Mouse (Mus musculus) embryonic facial prominence, embryonic 12.5 days (tissue): ENCODE results near the gene Sept9. TPM values are rescaled to one million over a fixed set of nuclear protein-coding genes. Genes with fewer than 3 reads are reported as not detected.

ENCODE experiments used
- ATAC-seq: fragments of 200-750 bp; cut with Nextera tagmentation; 2 replicates; pipeline ENCODE4 v1.8.0; 2017; ENCODE audit not compliant: insufficient number of reproducible peaks, insufficient read depth, low FRiP score, low TSS enrichment
- H3K27ac ChIP-seq: fragments of 300-500 bp; sonication (generic); 2 replicates; pipeline ENCODE4 v1.5.1; 2016; ENCODE audit warnings: mild to moderate bottlenecking
- H3K27me3 ChIP-seq: fragments of 300-500 bp; sonication (generic); 2 replicates; pipeline ENCODE4 v1.6.1; 2016; ENCODE audit warnings: mild to moderate bottlenecking, moderate library complexity
- H3K36me3 ChIP-seq: fragments of 300-500 bp; sonication (generic); 2 replicates; pipeline ENCODE4 v1.6.1; 2016; ENCODE audit warnings: mild to moderate bottlenecking
- H3K4me1 ChIP-seq: fragments of 300-500 bp; sonication (generic); 2 replicates; pipeline ENCODE4 v1.6.1; 2016
- H3K4me2 ChIP-seq: fragments of 300-500 bp; sonication (generic); replicated peaks from 2 replicates; pipeline ENCODE4 v1.6.1; 2016; ENCODE audit warnings: mild to moderate bottlenecking, moderate library complexity
- H3K4me3 ChIP-seq: fragments of 300-500 bp; sonication (generic); 2 replicates; pipeline ENCODE4 v1.5.1; 2016; ENCODE audit warnings: mild to moderate bottlenecking
- H3K9ac ChIP-seq: fragments of 300-500 bp; sonication (generic); 2 replicates; pipeline ENCODE4 v1.6.1; 2016; ENCODE audit warnings: mild to moderate bottlenecking, moderate library complexity
- H3K9me3 ChIP-seq: fragments of 300-500 bp; sonication (generic); 2 replicates; pipeline ENCODE4 v1.6.1; 2016; ENCODE audit warnings: mild to moderate bottlenecking, moderate library complexity
- WGBS: fragments of 180-500 bp; shearing (Covaris S2); methylation state at CpG from one replicate; pipeline ENCODE4 v1.1.7; 2016; 5-methylcytosine and 5-hydroxymethylcytosine counted together
- polyA plus RNA-seq: library from polyadenylated mRNA; unstranded; fragments of >200 nt; fragmentation: Nextera tagmentation; extraction: Ambion mirVana; gene quantifications from 2 replicates; pipeline ENCODE4 v1.2.1, GENCODE M21; 2016

Sept9 gene
- 229 and 230 TPM in 2 replicates for polyA plus RNA-seq

DNA sequence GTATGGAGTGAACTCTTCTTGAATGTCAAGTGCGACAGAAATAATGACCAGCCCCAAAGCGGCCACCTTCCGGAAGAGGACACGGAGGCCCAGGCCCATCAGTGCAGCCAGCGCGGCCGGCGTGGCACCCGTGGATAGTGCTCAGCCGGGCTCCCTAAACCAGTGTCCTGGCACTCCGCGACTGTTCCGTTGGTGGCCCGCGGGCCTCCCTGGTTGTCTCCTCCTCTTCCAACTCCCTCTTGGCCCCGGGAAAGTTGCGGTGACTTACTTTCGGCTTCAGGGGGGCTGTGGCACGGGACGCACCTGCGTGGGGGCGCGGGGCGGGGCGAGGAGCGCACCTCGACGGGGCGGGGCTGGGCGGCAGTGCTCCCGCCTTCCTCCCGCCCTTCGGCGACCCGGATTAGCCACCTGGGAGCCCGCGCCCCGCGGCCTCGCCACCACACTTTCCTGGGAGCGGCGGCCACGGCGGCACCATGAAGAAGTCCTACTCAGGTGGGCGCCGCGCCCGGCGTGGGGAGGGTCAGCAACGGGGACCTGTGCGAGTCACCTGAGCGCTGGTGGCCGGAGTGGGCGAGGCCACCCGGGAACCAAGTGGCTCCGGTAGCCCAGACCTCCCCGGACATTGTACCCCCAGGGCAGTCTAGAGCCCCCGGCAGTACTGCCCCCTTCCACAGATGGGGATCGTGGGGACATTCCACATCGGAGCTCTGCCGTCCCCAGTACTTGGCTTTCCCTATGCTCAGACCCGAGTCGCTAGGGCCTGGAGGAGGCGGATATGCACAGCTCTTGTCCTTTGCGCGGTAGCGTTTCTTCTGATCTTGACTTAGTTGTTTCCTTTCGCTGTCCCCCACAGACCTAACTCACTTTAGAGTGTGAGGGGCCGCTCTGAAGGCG is at the start of gene Sept9:
TSS of gene Sept9 (plus strand) at position 380 of the 894 bp plus-strand sequence.
- no peak within 1 kb of the TSS for H3K27ac ChIP-seq
- ATAC-seq: no peak
- under 1% methylated on average over 69 of the region's 70 CpGs for WGBS
- H3K4me1 ChIP-seq: peaks cover 20% of the 10 kb centered on the region; the same call in 1 of the 2 replicates
- H3K36me3 ChIP-seq: no peaks in the 10 kb centered on the region
- peak within 1 kb of the TSS; percentile 89 for H3K4me2 ChIP-seq
- H3K27me3 ChIP-seq: peaks cover 43% of the 10 kb centered on the region
- peak within 1 kb of the TSS; percentile 49 for H3K9ac ChIP-seq
- no peaks in the 10 kb centered on the region for H3K9me3 ChIP-seq
- peak within 1 kb of the TSS; percentile 51 for H3K4me3 ChIP-seq

DNA sequence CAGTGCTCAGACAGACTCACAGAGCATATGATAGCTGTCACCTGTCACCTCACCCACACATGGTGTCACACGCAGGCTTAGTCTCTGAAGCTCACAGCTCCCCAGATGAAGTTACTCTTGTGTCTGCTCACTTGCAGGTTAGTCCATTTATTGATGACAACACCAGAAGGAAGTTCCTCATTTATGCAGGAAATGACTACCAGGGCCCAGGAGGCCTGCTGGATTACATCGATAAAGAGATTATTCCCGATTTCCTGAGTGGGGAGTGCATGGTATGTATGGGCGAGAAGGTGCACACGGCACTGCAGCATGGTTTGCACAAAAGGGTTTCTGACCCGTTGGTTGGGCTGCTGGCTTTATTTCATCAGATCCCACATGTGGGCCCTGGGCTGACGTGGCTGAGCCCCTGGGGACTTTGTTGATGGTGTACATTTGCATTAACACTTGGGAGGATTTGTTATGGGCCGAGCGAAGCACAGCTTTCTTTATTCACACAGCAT is 48.9 kb upstream of the Sept9 start:
- no peak overlapping the region for H3K9ac ChIP-seq
- no peak overlapping the region for H3K4me2 ChIP-seq
- H3K4me1 ChIP-seq: peaks cover 9% of the 10 kb centered on the region; the same call in 1 of the 2 replicates
- H3K9me3 ChIP-seq: no peaks in the 10 kb centered on the region
- no peak for ATAC-seq
- peaks cover 90% of the 10 kb centered on the region for H3K36me3 ChIP-seq
- H3K4me3 ChIP-seq: no peak overlapping the region
- WGBS: 78% methylated on average over 9 of the region's 9 CpGs
- no peak overlapping the region for H3K27ac ChIP-seq
- peaks cover 5% of the 10 kb centered on the region for H3K27me3 ChIP-seq

DNA sequence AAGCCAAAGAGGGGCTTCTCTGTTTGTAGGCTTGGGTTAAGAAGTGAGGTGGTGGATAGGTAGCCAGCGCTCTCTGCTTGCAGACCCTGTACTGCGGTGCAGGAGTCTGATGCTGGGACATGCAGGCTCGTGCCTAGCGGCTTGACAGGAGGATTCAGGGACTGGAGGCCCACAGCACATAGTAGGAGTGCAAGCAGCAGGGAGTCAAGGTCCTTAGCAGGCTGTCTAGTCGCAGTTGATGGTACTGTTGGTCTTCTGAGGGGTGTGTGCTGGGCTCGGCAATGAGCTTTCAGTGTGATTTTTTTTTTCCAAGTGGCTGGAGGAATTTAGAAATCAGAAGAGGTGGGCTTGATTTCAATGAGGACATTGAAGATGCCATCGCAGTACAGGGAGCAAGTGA is 48.0 kb upstream of the Sept9 start:
- Histone ChIP-seq H3K9me3 (no peaks in the 10 kb centered on the region), H3K4me2 (no peak overlapping the region), H3K27me3 (peaks cover 5% of the 10 kb centered on the region), H3K9ac (no peak overlapping the region), H3K4me1 (peaks cover 14% of the 10 kb centered on the region; the same call in 1 of the 2 replicates), H3K27ac (no peak overlapping the region), H3K36me3 (peaks cover 90% of the 10 kb centered on the region), H3K4me3 (no peak overlapping the region)
- no peak for ATAC-seq
- 97% methylated on average over 7 of the region's 7 CpGs for WGBS

DNA sequence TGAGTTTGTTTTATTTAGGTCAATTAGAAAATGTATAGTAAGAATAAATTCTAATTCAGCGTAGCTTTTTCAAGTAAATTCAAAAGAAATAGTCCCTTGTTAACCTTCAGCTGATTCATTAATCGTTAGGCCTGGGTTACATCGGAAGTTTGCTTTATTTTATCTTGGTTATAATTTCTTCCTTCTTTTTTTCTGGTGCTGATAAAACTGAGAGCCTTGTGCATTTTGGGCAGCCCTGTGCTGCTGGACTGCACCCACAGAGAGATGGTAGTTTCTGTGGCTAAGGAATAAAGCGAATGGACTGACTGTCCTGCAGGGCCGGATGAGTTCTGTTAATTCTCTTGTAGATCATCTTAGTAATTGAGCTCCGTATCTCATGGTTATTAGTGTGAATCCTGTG is 46.9 kb upstream of the Sept9 start:
- Histone ChIP-seq H3K27ac (no peak overlapping the region), H3K27me3 (peaks cover 5% of the 10 kb centered on the region), H3K4me2 (no peak overlapping the region), H3K4me3 (no peak overlapping the region), H3K36me3 (peaks cover 87% of the 10 kb centered on the region), H3K9me3 (no peaks in the 10 kb centered on the region), H3K9ac (no peak overlapping the region), H3K4me1 (peaks cover 19% of the 10 kb centered on the region; the same call in 1 of the 2 replicates)
- WGBS: 62% methylated on average over 6 of the region's 6 CpGs
- no peak for ATAC-seq

DNA sequence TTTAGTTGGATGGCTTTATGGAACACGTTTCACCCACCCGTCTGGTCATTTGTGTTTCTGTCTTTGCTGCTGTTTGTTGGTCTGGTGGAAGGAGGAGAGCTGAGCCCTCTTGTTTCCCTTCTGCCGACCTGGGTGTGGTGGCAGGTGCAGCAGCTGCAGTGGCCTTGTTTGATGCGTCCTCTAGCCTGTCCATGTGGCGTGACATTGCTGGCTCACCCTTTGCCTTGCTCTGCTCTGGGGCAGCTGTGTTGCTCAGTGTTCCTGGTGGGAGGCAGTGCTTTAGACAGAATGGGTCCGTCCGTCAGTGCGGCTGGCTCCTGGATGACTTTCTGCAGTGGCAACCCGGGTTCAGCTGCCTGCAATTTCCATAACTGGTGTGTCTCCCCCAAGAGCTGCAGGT is 45.9 kb upstream of the Sept9 start:
- Histone ChIP-seq H3K4me2 (no peak overlapping the region), H3K9ac (no peak overlapping the region)
- WGBS: 81% methylated on average over 9 of the region's 9 CpGs

DNA sequence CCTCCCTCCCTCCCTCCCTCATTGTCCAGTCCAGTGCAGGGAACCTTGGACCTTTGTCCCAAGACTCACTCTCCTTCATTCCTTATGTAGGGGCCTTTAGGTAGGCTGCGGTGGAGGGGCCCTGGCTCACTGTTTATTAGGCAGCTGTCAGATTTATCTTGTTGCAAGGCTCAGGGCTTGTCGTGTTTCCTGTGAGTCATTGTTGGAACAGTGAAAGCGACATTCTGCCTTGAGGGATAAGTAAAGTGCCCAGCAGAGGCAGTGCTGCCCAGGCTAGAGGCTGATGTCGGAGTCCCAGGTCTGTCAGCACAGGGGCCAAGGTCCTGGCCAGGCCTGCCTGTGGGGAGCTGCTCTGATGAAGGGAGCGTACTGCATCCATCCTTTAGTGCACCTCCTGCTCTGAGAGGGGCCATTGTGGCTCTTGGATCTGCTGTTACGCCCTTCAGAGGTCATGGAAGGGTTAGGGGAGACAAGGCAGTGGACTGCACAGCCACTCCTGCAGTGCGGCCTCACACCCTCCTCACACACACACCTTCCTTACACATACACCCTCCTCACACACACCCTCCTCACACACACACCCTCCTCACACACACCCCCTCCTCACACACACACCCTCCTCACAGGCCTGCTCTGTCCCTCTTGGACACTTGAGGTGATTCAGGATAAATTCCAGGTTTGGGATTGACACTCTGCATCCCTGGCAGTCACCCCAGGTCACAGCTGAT is 45.2 kb upstream of the Sept9 start:
- Histone ChIP-seq H3K9ac (no peak overlapping the region), H3K4me2 (no peak overlapping the region), H3K4me1 (peaks cover 19% of the 10 kb centered on the region; the same call in 1 of the 2 replicates), H3K4me3 (no peak overlapping the region), H3K9me3 (no peaks in the 10 kb centered on the region), H3K27me3 (peaks cover 5% of the 10 kb centered on the region), H3K36me3 (peaks cover 85% of the 10 kb centered on the region), H3K27ac (no peak overlapping the region)
- 64% methylated on average over 7 of the region's 7 CpGs for WGBS
- ATAC-seq: no peak

More for the DNA sequence above, 45.9 kb upstream of the Sept9 start:
- no peak for ATAC-seq
- Histone ChIP-seq H3K4me3 (no peak overlapping the region), H3K9me3 (no peaks in the 10 kb centered on the region), H3K27me3 (peaks cover 5% of the 10 kb centered on the region), H3K27ac (no peak overlapping the region), H3K4me1 (peaks cover 19% of the 10 kb centered on the region; the same call in 1 of the 2 replicates), H3K36me3 (peaks cover 85% of the 10 kb centered on the region)

DNA sequence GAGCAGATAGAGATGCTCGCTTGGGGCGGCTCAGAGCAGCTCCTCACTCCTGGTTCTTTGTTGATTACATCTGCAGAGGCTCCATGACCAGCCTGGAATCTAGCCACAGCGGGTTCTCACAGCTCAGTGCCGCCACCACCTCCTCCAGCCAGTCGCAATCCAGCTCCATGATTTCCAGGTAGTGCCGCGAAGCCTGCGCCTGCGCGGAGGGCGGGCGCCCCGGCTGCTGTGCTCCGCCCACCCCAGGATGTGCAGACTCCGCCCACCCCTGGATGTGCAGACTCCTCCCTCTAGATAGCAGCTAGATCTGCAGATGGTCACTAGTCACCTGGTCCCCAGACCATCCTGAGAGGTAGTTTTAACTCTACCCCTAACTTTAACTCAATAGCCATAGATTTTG is 42.7 kb upstream of the Sept9 start:
- no peak overlapping the region for H3K9ac ChIP-seq
- no peak overlapping the region for H3K4me3 ChIP-seq
- peaks cover 71% of the 10 kb centered on the region for H3K36me3 ChIP-seq
- WGBS: 8% methylated on average over 13 of the region's 15 CpGs
- peaks cover 5% of the 10 kb centered on the region for H3K27me3 ChIP-seq
- no peak overlapping the region for H3K4me2 ChIP-seq
- no peaks in the 10 kb centered on the region for H3K9me3 ChIP-seq
- no peak for ATAC-seq
- no peak overlapping the region for H3K27ac ChIP-seq
- peaks cover 19% of the 10 kb centered on the region; the same call in 1 of the 2 replicates for H3K4me1 ChIP-seq

DNA sequence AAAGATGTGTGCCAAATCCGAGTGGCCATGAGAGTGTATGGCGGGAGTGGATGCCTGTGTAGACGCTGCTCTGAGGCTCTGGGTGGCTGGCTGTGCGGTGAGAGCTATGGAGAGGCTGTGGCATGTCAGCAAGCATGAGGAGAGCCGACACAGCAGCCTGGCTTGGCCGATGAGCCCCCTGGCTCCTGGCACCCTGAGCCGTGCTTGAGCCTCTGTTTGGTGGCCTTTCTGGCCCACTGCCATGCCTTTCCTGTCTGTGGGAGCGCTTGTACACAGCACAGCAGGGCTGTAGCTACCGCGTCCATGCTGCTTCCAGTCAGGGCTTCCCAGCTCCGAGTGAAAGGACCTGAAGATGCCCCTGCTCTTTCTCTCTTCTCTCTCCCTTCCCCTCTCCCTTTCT is 41.1 kb upstream of the Sept9 start:
- no peak overlapping the region for H3K4me3 ChIP-seq
- H3K27me3 ChIP-seq: peaks cover 5% of the 10 kb centered on the region
- no peak overlapping the region for H3K27ac ChIP-seq
- peaks cover 13% of the 10 kb centered on the region; the same call in 1 of the 2 replicates for H3K4me1 ChIP-seq
- H3K9me3 ChIP-seq: no peaks in the 10 kb centered on the region
- peaks cover 64% of the 10 kb centered on the region for H3K36me3 ChIP-seq
- ATAC-seq: no peak
- no peak overlapping the region for H3K4me2 ChIP-seq
- whole genome bisulfite sequencing: 80% methylated on average over 11 of the region's 11 CpGs
- H3K9ac ChIP-seq: no peak overlapping the region

DNA sequence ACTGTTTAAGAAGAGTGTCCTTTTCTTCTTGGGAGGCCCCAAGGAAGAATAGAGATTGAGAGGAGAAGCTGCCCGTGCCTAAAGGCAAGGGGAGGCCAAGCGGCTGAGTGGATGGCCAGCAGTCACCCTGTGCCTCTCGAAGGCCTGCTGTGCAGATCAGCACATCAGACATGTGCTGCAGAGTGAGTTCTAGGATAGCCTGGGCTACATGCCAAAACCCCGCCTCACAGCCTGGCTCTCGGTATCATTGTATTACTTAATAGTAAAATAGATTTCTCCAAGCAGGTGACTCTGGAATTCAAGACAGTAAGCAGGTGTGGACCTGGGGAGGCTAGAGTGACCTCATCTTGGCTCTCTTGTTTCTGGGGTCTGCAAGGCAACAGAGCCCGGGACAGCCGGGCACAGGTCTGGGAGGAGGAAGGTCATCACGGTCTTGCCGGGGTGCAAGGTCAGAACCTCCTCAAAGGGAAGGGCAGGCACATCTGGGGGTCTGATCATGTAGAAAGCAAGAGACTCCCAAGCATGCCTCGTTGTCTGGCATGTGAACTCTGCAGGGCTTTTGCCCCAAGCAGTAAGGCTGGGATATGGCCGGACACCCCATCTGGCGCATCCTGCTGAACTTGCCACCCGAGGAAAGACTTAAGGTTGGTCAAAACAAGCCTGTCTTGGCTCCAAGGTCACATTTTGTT is 40.1 kb upstream of the Sept9 start:
- Histone ChIP-seq H3K4me1 (peaks cover 10% of the 10 kb centered on the region; the same call in 1 of the 2 replicates), H3K4me3 (no peak overlapping the region), H3K27me3 (peaks cover 3% of the 10 kb centered on the region), H3K9me3 (no peaks in the 10 kb centered on the region), H3K27ac (0 out of 2 replicates have a peak overlapping the region, but pooled peaks have one; percentile 0), H3K4me2 (no peak overlapping the region), H3K9ac (no peak overlapping the region), H3K36me3 (peaks cover 53% of the 10 kb centered on the region)
- 90% methylated on average over 13 of the region's 13 CpGs for WGBS
- no peak for ATAC-seq

DNA sequence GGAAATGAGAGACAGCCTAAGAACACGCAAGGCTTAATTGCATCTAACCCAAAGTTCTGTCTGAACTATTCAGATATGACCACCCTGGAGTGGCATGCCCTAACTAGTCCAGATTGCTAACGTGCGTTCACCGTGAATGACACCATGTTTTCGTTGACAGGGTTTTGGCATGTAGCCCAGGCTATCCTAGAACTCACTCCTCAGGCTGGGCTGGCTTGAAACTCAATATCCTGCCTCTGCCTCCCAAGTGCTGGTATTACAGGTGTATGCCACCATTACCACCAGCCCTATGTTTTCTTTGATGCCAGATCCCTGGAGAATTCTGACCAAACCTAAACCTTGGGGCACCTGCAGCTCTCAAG is 39.5 kb upstream of the Sept9 start:
- Histone ChIP-seq H3K4me3 (no peak overlapping the region), H3K36me3 (peaks cover 48% of the 10 kb centered on the region), H3K9ac (no peak overlapping the region), H3K4me1 (peaks cover 10% of the 10 kb centered on the region; the same call in 1 of the 2 replicates), H3K9me3 (no peaks in the 10 kb centered on the region), H3K27ac (no peak overlapping the region), H3K27me3 (no peaks in the 10 kb centered on the region), H3K4me2 (no peak overlapping the region)
- 88% methylated on average over 5 of the region's 5 CpGs for WGBS
- ATAC-seq: no peak

DNA sequence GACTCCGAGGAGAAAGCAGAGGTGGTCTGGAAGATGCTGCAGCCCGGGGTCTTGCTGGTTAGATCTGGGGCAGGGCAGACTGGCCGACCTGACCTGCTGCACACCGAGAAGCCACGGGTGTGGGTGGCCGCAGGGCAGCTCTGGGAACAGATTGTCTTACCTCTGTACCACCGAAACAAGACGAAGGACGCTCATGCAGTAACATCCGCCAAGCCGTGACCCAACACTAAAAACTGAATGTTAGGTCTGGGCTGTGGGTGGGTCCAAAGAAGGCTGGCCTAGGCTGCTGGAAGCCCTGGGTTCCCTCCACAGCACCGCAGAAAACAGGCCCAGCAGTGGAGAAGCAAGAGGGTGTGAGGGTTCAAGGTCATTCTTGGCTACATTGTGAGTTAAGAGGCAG is 38.7 kb upstream of the Sept9 start:
- Histone ChIP-seq H3K9ac (no peak overlapping the region), H3K4me1 (peaks cover 10% of the 10 kb centered on the region; the same call in 1 of the 2 replicates), H3K36me3 (peaks cover 39% of the 10 kb centered on the region), H3K27me3 (no peaks in the 10 kb centered on the region), H3K4me2 (no peak overlapping the region), H3K4me3 (no peak overlapping the region), H3K9me3 (no peaks in the 10 kb centered on the region), H3K27ac (no peak overlapping the region)
- 92% methylated on average over 12 of the region's 12 CpGs for WGBS
- no peak for ATAC-seq
